ENCODE assay signal across 8 mouse cellular contexts in genomic region chr17:49428239-49428688, GRCm38 (mm10). TPM values are rescaled to one million over a fixed set of nuclear protein-coding genes. Genes with fewer than 3 reads are reported as not detected.
DNase-seq lines count a peak whose midpoint lies in the region; ATAC-seq and TF ChIP-seq lines count a peak whose summit lies in the region.

Gene Mocs1, plus strand, starts transcription at chr17:49428362.

- TF ChIP-seq CTCF in layer of hippocampus, adult 2 months (conservative IDR thresholded peaks at IDR 0.05) = no peak
- TF ChIP-seq CTCF in lung, embryonic 14.5 days (IDR thresholded peaks at IDR 0.05; ENCODE audit: low read depth) = no peak
- TF ChIP-seq CTCF in olfactory bulb, adult 2 months (IDR thresholded peaks at IDR 0.05; ENCODE audit: insufficient read depth, low read depth, low read length) = no peak
- TF ChIP-seq CTCF in thymus, adult 2 months (IDR thresholded peaks at IDR 0.05; ENCODE audit: borderline replicate concordance, control insufficient read depth, extremely low read depth, insufficient read depth, low read length, poor library complexity) = peak; percentile 56; the same call in 1 of the 2 replicates

- no peaks in the 10 kb centered on the region for H3K27me3 ChIP-seq in forebrain, embryonic 16.5 days (replicated peaks; ENCODE audit: control insufficient read depth, insufficient read depth, low read length)
- H3K27me3 ChIP-seq in lung, embryonic 14.5 days (ENCODE audit: insufficient read depth, low read length) = no peaks in the 10 kb centered on the region
- no peaks in the 10 kb centered on the region for H3K27me3 ChIP-seq in thymus, adult 2 months (ENCODE audit: control insufficient read depth, insufficient read depth, low read length)

- peak within 1 kb of the TSS; percentile 71 for H3K4me2 ChIP-seq in forebrain, embryonic 16.5 days (ENCODE audit: low read length)
- peak within 1 kb of the TSS; percentile 96 for H3K4me2 ChIP-seq in lung, embryonic 14.5 days

- H3K27ac ChIP-seq in ES-E14 (ENCODE audit: insufficient read depth, low read depth, low read length, poor library complexity, severe bottlenecking) = no peak within 1 kb of the TSS
- no peak within 1 kb of the TSS for H3K27ac ChIP-seq in forebrain, embryonic 16.5 days (ENCODE audit: low read length)
- H3K27ac ChIP-seq in layer of hippocampus, adult 2 months = peak within 1 kb of the TSS; percentile 94
- H3K27ac ChIP-seq in lung, embryonic 14.5 days (ENCODE audit: low read depth) = peak within 1 kb of the TSS; percentile 63
- no peak within 1 kb of the TSS for H3K27ac ChIP-seq in olfactory bulb, adult 2 months (ENCODE audit: insufficient read depth, low read depth, low read length)
- H3K27ac ChIP-seq in thymus, adult 2 months (ENCODE audit: control insufficient read depth, insufficient read depth, low read length) = peak within 1 kb of the TSS; percentile 33; the same call in 1 of the 2 replicates

- WGBS in forebrain, embryonic 16.5 days = 1% methylated on average over 28 of the region's 28 CpGs
- WGBS in lung, embryonic 14.5 days = under 1% methylated on average over 28 of the region's 28 CpGs
- WGBS in olfactory bulb, adult 2 months = under 1% methylated on average over 28 of the region's 28 CpGs
- under 1% methylated on average over 28 of the region's 28 CpGs for WGBS in thymus, adult 2 months

- DNase-seq in ES-E14 (ENCODE audit: low read depth, low spot score) = peak; percentile 89
- DNase-seq in cerebellum, adult 11-12 months = peak; percentile 92
- DNase-seq in heart, postnatal 36 days = peak; percentile 94 to 95
- DNase-seq in layer of hippocampus, adult 2 months (ENCODE audit: low spot score in 2 of 2) = peak; percentile 92 to 94
- DNase-seq in lung, embryonic 14.5 days = peak; percentile 98
- peak; percentile 95 for DNase-seq in thymus, adult 2 months

- H3K4me3 ChIP-seq in ES-E14 (ENCODE audit: insufficient read depth in 1 of 2, low read depth in 1 of 2, low read length in 2 of 2, poor library complexity in 1 of 2, severe bottlenecking in 1 of 2) = peak within 1 kb of the TSS; percentile 78 to 79
- peak within 1 kb of the TSS; percentile 74 for H3K4me3 ChIP-seq in forebrain, embryonic 16.5 days (replicated peaks; ENCODE audit: low read length)
- H3K4me3 ChIP-seq in layer of hippocampus, adult 2 months = peak within 1 kb of the TSS; percentile 72
- peak within 1 kb of the TSS; percentile 72 for H3K4me3 ChIP-seq in lung, embryonic 14.5 days (ENCODE audit: low read depth, low read length)
- peak within 1 kb of the TSS; percentile 80 for H3K4me3 ChIP-seq in olfactory bulb, adult 2 months (ENCODE audit: insufficient read depth, low read depth, low read length)
- peak within 1 kb of the TSS; percentile 80 for H3K4me3 ChIP-seq in thymus, adult 2 months (ENCODE audit: control insufficient read depth, insufficient read depth, low read length)

- no peaks in the 10 kb centered on the region for H3K9me3 ChIP-seq in ES-E14 (ENCODE audit: control insufficient read depth, insufficient read depth, low read depth, low read length)
- H3K9me3 ChIP-seq in forebrain, embryonic 16.5 days (ENCODE audit: control insufficient read depth, low read length) = no peaks in the 10 kb centered on the region
- no peaks in the 10 kb centered on the region for H3K9me3 ChIP-seq in lung, embryonic 14.5 days (ENCODE audit: low read depth, low read length)

- intact Hi-C loops in heart, postnatal 36 days (cut with DNase I) = no loop called here

- no peaks in the 10 kb centered on the region for H3K36me3 ChIP-seq in ES-E14 (ENCODE audit: control insufficient read depth, insufficient read depth, low read length, poor library complexity, severe bottlenecking)
- H3K36me3 ChIP-seq in forebrain, embryonic 16.5 days (ENCODE audit: control insufficient read depth, insufficient read depth) = no peaks in the 10 kb centered on the region
- H3K36me3 ChIP-seq in lung, embryonic 14.5 days (ENCODE audit: insufficient read depth) = 0 out of 2 replicates have a peak, but pooled peaks cover 5% of the 10 kb centered on the region
- no peaks in the 10 kb centered on the region for H3K36me3 ChIP-seq in thymus, adult 2 months (ENCODE audit: control insufficient read depth, insufficient read depth, low read length)

- in situ Hi-C loops in ES-E14 (cut with MboI; ENCODE audit: low sequenced_read_pairs in 2 of 2, unreplicated experiment in 2 of 2) = no loop called here

- peaks cover 3 to 9% of the 10 kb centered on the region in 2 experiments; a peak in 3 of 4 replicates for H3K4me1 ChIP-seq in ES-E14 (ENCODE audit: control insufficient read depth in 2 of 2, insufficient read depth in 2 of 2, low read length in 2 of 2, poor library complexity in 1 of 2)
- H3K4me1 ChIP-seq in forebrain, embryonic 16.5 days (replicated peaks; ENCODE audit: control insufficient read depth, insufficient read depth, low read length) = peaks cover 17% of the 10 kb centered on the region
- H3K4me1 ChIP-seq in lung, embryonic 14.5 days (ENCODE audit: insufficient read depth) = peaks cover 7% of the 10 kb centered on the region
- peaks cover 20% of the 10 kb centered on the region for H3K4me1 ChIP-seq in olfactory bulb, adult 2 months (ENCODE audit: control insufficient read depth, insufficient read depth, low read length)
- H3K4me1 ChIP-seq in thymus, adult 2 months (replicated peaks; ENCODE audit: control insufficient read depth, insufficient read depth, low read length) = peaks cover 23% of the 10 kb centered on the region

- peak; percentile 99 for ATAC-seq in forebrain, embryonic 16.5 days
- ATAC-seq in lung, embryonic 14.5 days (ENCODE audit: insufficient read depth) = peak; percentile 98

- peak within 1 kb of the TSS; percentile 89 for H3K9ac ChIP-seq in ES-E14 (ENCODE audit: insufficient read depth, low read depth, low read length, poor library complexity, severe bottlenecking)
- peak within 1 kb of the TSS; percentile 89 for H3K9ac ChIP-seq in forebrain, embryonic 16.5 days (replicated peaks; ENCODE audit: low read depth, low read length)
- peak within 1 kb of the TSS; percentile 80 for H3K9ac ChIP-seq in lung, embryonic 14.5 days

- peak; percentile 37; the same call in 1 of the 2 replicates for TF ChIP-seq POLR2A in olfactory bulb, adult 2 months (IDR thresholded peaks at IDR 0.05; ENCODE audit: insufficient read depth, low read depth, low read length)
- TF ChIP-seq POLR2A in thymus, adult 2 months (IDR thresholded peaks at IDR 0.05; ENCODE audit: control insufficient read depth, extremely low read depth, insufficient read depth, low read length, poor library complexity) = peak; percentile 83

TF ChIP-seq in ES-E14, 5 proteins besides CTCF, POLR2A, EP300 and RAD21:
- TF ChIP-seq ZC3H11A (IDR thresholded peaks at IDR 0.05; ENCODE audit: borderline replicate concordance, low read depth, low read length) = no peak
- TF ChIP-seq HCFC1 (IDR thresholded peaks at IDR 0.05; ENCODE audit: borderline replicate concordance, insufficient read depth, low read length) = peak; percentile 92
- TF ChIP-seq CHD2 (IDR thresholded peaks at IDR 0.05; ENCODE audit: low read depth, low read length) = peak; percentile 52; the same call in 1 of the 2 replicates
TF ChIP-seq in ES-E14: peak in this region for 2.

RNA-seq across cellular contexts. Expression of gene Mocs1, which starts in this region (rescaled TPM):
- total RNA-seq in ES-E14 (2012; rRNA removed) = 6.4 and 6.9 TPM in 2 replicates
- 2.8 and 5.1 TPM in 2 replicates for polyA plus RNA-seq in forebrain, embryonic 16.5 days (2015; fragmentation: Nextera tagmentation; extraction: Ambion mirVana)
- 10 to 100 TPM; 22.3 to 26.8 TPM for total RNA-seq in heart, postnatal 36 days (2021)
- total RNA-seq in layer of hippocampus, adult 2 months (2021) = 10 to 100 TPM; 15.0 to 19.9 TPM
- 7.7 and 8.0 TPM in 2 replicates for polyA plus RNA-seq in lung, embryonic 14.5 days (2014; fragmentation: Nextera tagmentation; extraction: Ambion mirVana)
- not detected in 2 replicates for polyA plus RNA-seq in olfactory bulb, adult 2 months (2012; ENCODE audit: insufficient read depth, insufficient read length, low replicate concordance, missing spikeins)
- 32.9 and 38.4 TPM in 2 replicates for polyA plus RNA-seq in thymus, adult 2 months (2012; rRNA removed)

Comparison
In these comparisons a context has a peak if more than half of its experiments do, and no peak if none do; other contexts are left out.
1. H3K27ac ChIP-seq: peak in layer of hippocampus, adult 2 months (single experiment), lung, embryonic 14.5 days (single experiment) and thymus, adult 2 months (single experiment); none in ES-E14 (single experiment), forebrain, embryonic 16.5 days (single experiment) and olfactory bulb, adult 2 months (single experiment).
2. Peak in every context shown above with its lines, with median percentiles within 50 percentile points of each other: DNase-seq, H3K4me3 ChIP-seq and H3K9ac ChIP-seq.